Mouse (Mus musculus): ENCODE results near the gene Arhgap28. TPM values are rescaled to one million over a fixed set of nuclear protein-coding genes. Genes with fewer than 3 reads are reported as not detected.

Arhgap28 gene
- polyA plus RNA-seq, 1 experiment from 2014 or later: 0.90 TPM

DNA sequence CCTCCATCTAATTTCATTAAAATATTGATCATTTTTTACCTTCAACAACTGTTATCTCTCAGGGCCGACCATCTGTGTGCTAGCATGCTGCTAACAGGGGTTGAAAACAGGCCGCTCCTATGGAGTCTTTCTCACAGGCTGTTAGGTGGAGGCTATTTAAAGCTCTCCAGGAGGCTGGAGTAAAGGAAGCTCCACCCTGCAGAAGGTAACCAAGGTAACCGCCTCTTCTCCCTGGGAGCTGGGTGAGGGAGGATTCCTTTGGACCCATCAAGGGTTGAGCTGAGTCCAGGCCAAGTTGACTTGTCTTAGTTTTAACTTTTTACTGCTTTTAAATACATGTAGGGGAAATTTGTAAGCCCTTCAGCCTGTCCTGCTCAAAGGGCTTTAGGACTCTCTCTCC lies 97.7 kb downstream of the Arhgap28 start:
- Histone ChIP-seq H3K4me1 (replicated peaks) (no peaks in the 10 kb centered on the region), H3K27me3 (no peaks in the 10 kb centered on the region), H3K4me3 (replicated peaks) (no peak overlapping the region), H3K4me2 (no peak overlapping the region), H3K27ac (replicated peaks) (no peak overlapping the region), H3K9ac (no peak overlapping the region), H3K9me3 (replicated peaks) (no peaks in the 10 kb centered on the region), H3K36me3 (replicated peaks) (no peaks in the 10 kb centered on the region)
- 65% methylated on average over 3 of the region's 3 CpGs for WGBS (ENCODE audit: insufficient replicate concordance)
- no peak for ATAC-seq (ENCODE audit: insufficient read depth)

GRCm38 (mm10) chr17:67904315-67904944 lies 99.5 kb downstream of the Arhgap28 start:
- WGBS (ENCODE audit: insufficient replicate concordance): 73% methylated on average over 14 of the region's 14 CpGs
- H3K9ac ChIP-seq: no peak overlapping the region
- H3K4me1 ChIP-seq (replicated peaks): no peaks in the 10 kb centered on the region
- H3K27me3 ChIP-seq: no peaks in the 10 kb centered on the region
- ATAC-seq (ENCODE audit: insufficient read depth): no peak
- H3K9me3 ChIP-seq (replicated peaks): no peaks in the 10 kb centered on the region
- H3K27ac ChIP-seq (replicated peaks): no peak overlapping the region
- no peak overlapping the region for H3K4me2 ChIP-seq
- no peaks in the 10 kb centered on the region for H3K36me3 ChIP-seq (replicated peaks)
- H3K4me3 ChIP-seq (replicated peaks): no peak overlapping the region

DNA sequence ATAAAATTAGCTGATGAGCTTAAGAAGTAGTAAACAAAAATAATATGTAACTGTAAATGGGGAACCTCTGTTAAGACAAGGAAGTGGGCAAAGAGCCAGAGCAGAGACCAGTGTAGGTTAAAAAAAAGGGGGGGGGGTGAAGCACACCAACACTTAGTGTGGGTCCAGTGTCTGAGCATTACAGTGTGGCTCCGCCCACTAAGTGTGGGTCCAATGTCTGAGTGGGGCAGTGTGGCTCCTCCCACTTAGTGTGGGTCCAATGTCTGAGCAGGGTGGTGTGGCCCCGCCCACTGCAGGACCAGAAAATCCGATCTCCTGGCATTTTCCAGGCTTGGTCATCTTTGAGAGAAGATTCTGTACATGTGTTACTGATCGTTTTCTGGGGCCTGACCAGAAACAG lies 101.1 kb downstream of the Arhgap28 start:
- ATAC-seq (ENCODE audit: insufficient read depth): no peak
- Histone ChIP-seq H3K9ac (no peak overlapping the region), H3K9me3 (replicated peaks) (no peaks in the 10 kb centered on the region), H3K4me1 (replicated peaks) (no peaks in the 10 kb centered on the region), H3K36me3 (replicated peaks) (no peaks in the 10 kb centered on the region), H3K27ac (replicated peaks) (no peak overlapping the region), H3K27me3 (no peaks in the 10 kb centered on the region), H3K4me3 (replicated peaks) (no peak overlapping the region), H3K4me2 (no peak overlapping the region)
- 69% methylated on average over 4 of the region's 4 CpGs for WGBS (ENCODE audit: insufficient replicate concordance)

DNA sequence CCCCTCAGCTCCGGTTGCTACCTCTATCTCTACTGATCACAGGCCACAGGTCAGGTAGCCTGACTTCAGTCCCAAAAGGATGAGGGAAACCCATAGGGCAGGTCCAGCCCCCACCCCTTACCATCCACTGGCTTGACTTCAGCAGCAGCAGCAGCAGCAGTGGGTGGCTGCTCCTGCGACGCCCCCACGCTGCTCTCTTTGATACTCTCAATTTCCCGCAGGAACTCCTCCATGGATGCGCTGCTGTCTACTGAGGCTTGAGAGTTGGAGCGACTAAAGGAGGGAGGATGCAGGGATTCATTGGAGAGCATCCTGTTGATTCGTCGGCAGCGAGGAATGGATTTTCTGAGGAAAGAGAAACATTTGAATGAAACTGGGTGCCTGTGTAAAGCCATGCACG lies 102.8 kb downstream of the Arhgap28 start:
- no peak for ATAC-seq (ENCODE audit: insufficient read depth)
- Histone ChIP-seq H3K4me3 (replicated peaks) (no peak overlapping the region), H3K9me3 (replicated peaks) (no peaks in the 10 kb centered on the region), H3K9ac (no peak overlapping the region), H3K4me1 (replicated peaks) (no peaks in the 10 kb centered on the region), H3K27me3 (no peaks in the 10 kb centered on the region), H3K36me3 (replicated peaks) (no peaks in the 10 kb centered on the region), H3K27ac (replicated peaks) (no peak overlapping the region), H3K4me2 (no peak overlapping the region)
- WGBS (ENCODE audit: insufficient replicate concordance): 80% methylated on average over 11 of the region's 11 CpGs

DNA sequence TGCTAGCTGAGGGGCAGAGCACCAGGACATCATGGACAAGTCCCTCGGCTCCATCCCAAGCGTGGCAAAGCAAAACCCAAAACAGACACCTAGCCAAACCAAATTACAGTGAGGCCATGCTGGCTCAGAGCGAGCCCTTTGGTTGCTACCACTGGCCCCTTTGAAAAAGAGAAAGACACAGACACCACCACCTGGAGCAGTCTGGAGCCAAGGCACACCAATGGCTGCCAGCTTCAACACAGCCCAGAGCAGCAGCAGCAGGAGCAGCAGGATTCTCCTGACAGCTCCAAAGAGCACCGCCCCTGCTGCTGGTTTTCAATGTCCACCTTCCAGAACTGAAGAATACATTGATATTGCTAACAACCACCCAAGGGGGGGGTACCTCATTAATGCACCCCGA lies 104.5 kb downstream of the Arhgap28 start:
- Histone ChIP-seq H3K27me3 (no peaks in the 10 kb centered on the region), H3K9ac (no peak overlapping the region), H3K4me2 (no peak overlapping the region), H3K4me3 (replicated peaks) (no peak overlapping the region), H3K4me1 (replicated peaks) (no peaks in the 10 kb centered on the region), H3K9me3 (replicated peaks) (no peaks in the 10 kb centered on the region), H3K36me3 (replicated peaks) (no peaks in the 10 kb centered on the region), H3K27ac (replicated peaks) (no peak overlapping the region)
- ATAC-seq (ENCODE audit: insufficient read depth): no peak
- WGBS (ENCODE audit: insufficient replicate concordance): 67% methylated on average over 5 of the region's 5 CpGs

GRCm38 (mm10) chr17:67896413-67896812 lies 107.5 kb downstream of the Arhgap28 start:
- H3K36me3 ChIP-seq (replicated peaks): no peaks in the 10 kb centered on the region
- ATAC-seq (ENCODE audit: insufficient read depth): no peak
- WGBS (ENCODE audit: insufficient replicate concordance): 83% methylated on average over 5 of the region's 5 CpGs
- H3K27ac ChIP-seq (replicated peaks): no peak overlapping the region
- no peak overlapping the region for H3K4me2 ChIP-seq
- H3K27me3 ChIP-seq: no peaks in the 10 kb centered on the region
- no peaks in the 10 kb centered on the region for H3K4me1 ChIP-seq (replicated peaks)
- no peak overlapping the region for H3K4me3 ChIP-seq (replicated peaks)
- H3K9ac ChIP-seq: no peak overlapping the region
- H3K9me3 ChIP-seq (replicated peaks): no peaks in the 10 kb centered on the region

GRCm38 (mm10) chr17:67889481-67890325 lies 114.2 kb downstream of the Arhgap28 start:
- no peaks in the 10 kb centered on the region for H3K9me3 ChIP-seq (replicated peaks)
- ATAC-seq (ENCODE audit: insufficient read depth): no peak
- WGBS (ENCODE audit: insufficient replicate concordance): 35% methylated on average over 20 of the region's 20 CpGs
- no peaks in the 10 kb centered on the region for H3K4me1 ChIP-seq (replicated peaks)
- H3K4me3 ChIP-seq (replicated peaks): no peak overlapping the region
- H3K27me3 ChIP-seq: no peaks in the 10 kb centered on the region
- no peaks in the 10 kb centered on the region for H3K36me3 ChIP-seq (replicated peaks)
- no peak overlapping the region; the same call in 1 of the 2 replicates for H3K4me2 ChIP-seq
- no peak overlapping the region for H3K27ac ChIP-seq (replicated peaks)
- no peak overlapping the region for H3K9ac ChIP-seq

DNA sequence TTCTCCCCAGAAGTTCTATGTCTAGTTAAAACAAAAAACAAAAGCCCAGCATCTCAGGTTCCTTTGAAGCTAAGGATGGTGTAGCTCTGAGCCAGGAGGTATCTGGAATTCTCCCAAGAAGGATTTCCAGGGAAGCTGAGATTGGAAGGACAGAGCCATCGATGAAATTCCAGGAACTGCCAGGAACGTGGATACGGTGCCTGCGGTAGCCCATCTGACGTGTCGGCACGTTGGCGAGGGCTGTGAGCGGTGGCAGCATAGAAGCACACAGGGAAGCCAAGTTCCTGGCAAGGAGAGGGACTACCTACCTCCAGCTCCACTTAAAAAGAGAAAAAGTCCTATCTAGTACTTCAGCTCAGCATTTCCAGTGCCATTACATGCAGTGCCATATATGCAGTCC lies 115.8 kb downstream of the Arhgap28 start:
- Histone ChIP-seq H3K4me2 (no peak overlapping the region), H3K9ac (no peak overlapping the region), H3K27ac (replicated peaks) (no peak overlapping the region), H3K4me1 (replicated peaks) (no peaks in the 10 kb centered on the region), H3K36me3 (replicated peaks) (no peaks in the 10 kb centered on the region), H3K9me3 (replicated peaks) (no peaks in the 10 kb centered on the region), H3K4me3 (replicated peaks) (no peak overlapping the region), H3K27me3 (no peaks in the 10 kb centered on the region)
- ATAC-seq (ENCODE audit: insufficient read depth): no peak
- 82% methylated on average over 9 of the region's 9 CpGs for WGBS (ENCODE audit: insufficient replicate concordance)

GRCm38 (mm10) chr17:67886326-67886725 lies 117.6 kb downstream of the Arhgap28 start:
- H3K4me3 ChIP-seq (replicated peaks): no peak overlapping the region
- H3K9me3 ChIP-seq (replicated peaks): no peaks in the 10 kb centered on the region
- no peaks in the 10 kb centered on the region for H3K4me1 ChIP-seq (replicated peaks)
- WGBS (ENCODE audit: insufficient replicate concordance): 35% methylated on average over 5 of the region's 5 CpGs
- H3K27me3 ChIP-seq: no peaks in the 10 kb centered on the region
- H3K9ac ChIP-seq: no peak overlapping the region
- no peak overlapping the region for H3K4me2 ChIP-seq
- no peak overlapping the region for H3K27ac ChIP-seq (replicated peaks)
- H3K36me3 ChIP-seq (replicated peaks): no peaks in the 10 kb centered on the region
- no peak for ATAC-seq (ENCODE audit: insufficient read depth)

DNA sequence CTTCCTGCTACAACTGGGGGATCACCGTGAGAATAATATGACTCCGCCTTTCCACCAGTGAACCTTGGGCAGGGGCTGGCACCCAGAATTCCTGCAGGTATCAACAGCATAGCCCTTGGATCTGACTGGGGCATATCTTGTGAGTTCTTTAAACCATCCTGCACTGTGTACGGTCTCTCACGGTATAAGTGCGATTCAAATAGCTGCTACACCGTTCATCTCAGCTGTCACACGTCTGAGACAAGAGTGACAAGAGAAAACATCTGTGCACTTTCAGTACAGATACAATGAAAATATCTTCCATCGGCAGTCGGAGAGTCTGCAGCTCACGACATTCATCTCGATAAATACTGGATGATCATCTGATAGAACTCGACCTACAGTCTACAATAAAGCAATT lies 126.3 kb downstream of the Arhgap28 start:
- Histone ChIP-seq H3K27ac (replicated peaks) (no peak overlapping the region), H3K4me2 (no peak overlapping the region), H3K27me3 (no peaks in the 10 kb centered on the region), H3K4me1 (replicated peaks) (no peaks in the 10 kb centered on the region), H3K4me3 (replicated peaks) (no peak overlapping the region), H3K9ac (no peak overlapping the region), H3K36me3 (replicated peaks) (no peaks in the 10 kb centered on the region), H3K9me3 (replicated peaks) (no peaks in the 10 kb centered on the region)
- ATAC-seq (ENCODE audit: insufficient read depth): no peak
- 71% methylated on average over 12 of the region's 12 CpGs for WGBS (ENCODE audit: insufficient replicate concordance)

GRCm38 (mm10) chr17:67869731-67870601 lies 134.0 kb downstream of the Arhgap28 start:
- no peak overlapping the region for H3K9ac ChIP-seq
- H3K27ac ChIP-seq (replicated peaks): no peak overlapping the region
- no peaks in the 10 kb centered on the region for H3K9me3 ChIP-seq (replicated peaks)
- no peaks in the 10 kb centered on the region for H3K27me3 ChIP-seq
- H3K4me2 ChIP-seq: no peak overlapping the region
- H3K4me1 ChIP-seq (replicated peaks): no peaks in the 10 kb centered on the region
- no peaks in the 10 kb centered on the region for H3K36me3 ChIP-seq (replicated peaks)
- no peak for ATAC-seq (ENCODE audit: insufficient read depth)
- WGBS (ENCODE audit: insufficient replicate concordance): 61% methylated on average over 23 of the region's 23 CpGs
- no peak overlapping the region for H3K4me3 ChIP-seq (replicated peaks)
